Mouse (Mus musculus): Measurements from ENCODE around the gene Grik4. TPM values are rescaled to one million over a fixed set of nuclear protein-coding genes. Genes with fewer than 3 reads are reported as not detected.

The Grik4 gene
- total and polyA plus RNA-seq, 3 experiments, result not detected

DNA sequence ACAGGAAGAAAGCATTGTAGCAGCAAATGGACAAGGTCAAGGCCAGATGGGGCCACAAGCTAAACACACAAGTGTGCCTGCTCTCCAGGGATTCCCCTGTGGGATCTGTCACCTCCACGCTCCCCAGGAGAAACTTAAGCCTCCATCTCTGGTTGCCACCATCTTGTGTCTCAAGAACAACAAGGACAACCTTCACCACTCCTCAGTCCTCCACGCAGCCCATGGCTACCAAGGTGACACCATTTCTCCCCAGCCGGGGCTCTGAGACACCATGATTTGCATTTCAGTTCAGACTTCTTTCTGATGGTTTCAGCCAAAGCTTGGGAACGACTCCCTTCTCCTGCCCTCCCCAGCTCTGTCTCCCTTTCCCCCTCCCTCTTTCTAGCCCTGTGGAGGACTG is 152.9 kb downstream of the Grik4 start:
- Histone ChIP-seq H3K4me3 (replicated peaks in 1 of 3; ENCODE audit: low read depth in 2 of 3, low read length in 2 of 3, poor library complexity in 1 of 3) (no peak overlapping the region), H3K4me1 (ENCODE audit: control insufficient read depth in 1 of 2, insufficient read depth in 2 of 2) (0 out of 4 replicates have a peak, but pooled peaks cover 0 to 2% of the 10 kb centered on the region in 2 experiments), H3K27ac (ENCODE audit: insufficient read depth, low read depth) (no peak overlapping the region), H3K4me2 (ENCODE audit: insufficient read depth, low read depth, poor library complexity, severe bottlenecking) (no peak overlapping the region), H3K9me3 (replicated peaks; ENCODE audit: low read length) (no peaks in the 10 kb centered on the region), H3K79me2 (replicated peaks; ENCODE audit: control insufficient read depth, extremely low read depth, insufficient read depth, poor library complexity, severe bottlenecking) (no peaks in the 10 kb centered on the region), H3K27me3 (replicated peaks) (peaks cover 92% of the 10 kb centered on the region), H3K9ac (ENCODE audit: insufficient read depth, low read depth) (no peak overlapping the region), H3K36me3 (replicated peaks in 1 of 2; ENCODE audit: control insufficient read depth in 1 of 2, insufficient read depth in 1 of 2, low read length in 1 of 2) (no peaks in the 10 kb centered on the region)
- dilution Hi-C loops (cut with MboI; ENCODE audit: extremely low pct_ligation_motif_present, extremely low pct_unique_long_range_greater_than_20kb, low sequenced_read_pairs), result no loop called here
- no peak for DNase-seq (ENCODE audit: extremely low read depth)
- in situ Hi-C loops (cut with MboI; ENCODE audit: low pct_ligation_motif_present, low pct_unique_long_range_greater_than_20kb, low sequenced_read_pairs), result loop anchor here (25.0 kb wide), 1 partner anchor 404 kb away; the partner anchor contains the start of gene Tecta
- TF ChIP-seq IRF4 (IDR thresholded peaks at IDR 0.05; ENCODE audit: low read depth, low read length) (no peak), ZC3H11A (IDR thresholded peaks at IDR 0.05; ENCODE audit: low read depth, low read length) (no peak), MXI1 (IDR thresholded peaks at IDR 0.05; ENCODE audit: low read depth, low read length) (no peak), JUND (conservative IDR thresholded peaks at IDR 0.05; ENCODE audit: low read depth, low read length) (no peak), SMC3 (IDR thresholded peaks at IDR 0.05; ENCODE audit: low read depth, low read length) (no peak), PAX5 (IDR thresholded peaks at IDR 0.05; ENCODE audit: low read length) (no peak), HCFC1 (IDR thresholded peaks at IDR 0.05; ENCODE audit: low read depth, low read length) (no peak), ELF1 (IDR thresholded peaks at IDR 0.05; ENCODE audit: low read depth, low read length) (no peak), UBTF (IDR thresholded peaks at IDR 0.05; ENCODE audit: low read depth, low read length) (no peak), JUN (IDR thresholded peaks at IDR 0.05; ENCODE audit: insufficient read depth, low read depth, low read length) (no peak), POLR2A (IDR thresholded peaks at IDR 0.05; ENCODE audit: low read depth, low read length) (no peak), RCOR1 (conservative IDR thresholded peaks at IDR 0.05; ENCODE audit: low read depth, low read length) (no peak), NRF1 (IDR thresholded peaks at IDR 0.05; ENCODE audit: low read depth, low read length) (no peak), CTCF (conservative IDR thresholded peaks at IDR 0.05 in 1 of 2, IDR thresholded peaks at IDR 0.05 in 1 of 2; ENCODE audit: low read depth in 2 of 2, low read length in 2 of 2) (no peak), MAFK (IDR thresholded peaks at IDR 0.05; ENCODE audit: insufficient replicate concordance, low read length) (no peak), CHD1 (IDR thresholded peaks at IDR 0.05; ENCODE audit: low read depth, low read length) (no peak)

DNA sequence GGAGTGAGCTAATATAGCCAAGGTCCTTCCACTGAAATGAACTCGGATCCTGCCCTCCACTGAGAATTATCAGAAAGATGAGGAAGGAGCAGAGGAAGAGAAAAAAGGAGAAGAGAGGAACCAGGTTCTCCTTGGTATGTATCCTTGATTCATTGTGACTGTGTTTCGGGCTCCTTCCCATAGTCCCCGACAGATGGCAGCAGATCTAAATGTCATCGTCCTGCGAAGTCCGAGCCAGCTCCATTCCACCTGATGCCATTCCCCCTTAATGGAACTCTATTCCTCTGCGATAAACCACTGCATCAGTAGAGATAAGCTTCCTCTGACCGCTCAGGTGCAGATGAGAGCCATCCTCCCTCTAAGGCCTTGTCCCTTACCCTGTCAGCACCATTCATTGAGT is 155.8 kb downstream of the Grik4 start:
- in situ Hi-C loops (cut with MboI; ENCODE audit: low pct_ligation_motif_present, low pct_unique_long_range_greater_than_20kb, low sequenced_read_pairs) (loop anchor here (5.0 to 25.0 kb wide), 2 partner anchors 149 to 401 kb away; partner anchors contain the start of gene Tecta), dilution Hi-C loops (cut with MboI; ENCODE audit: extremely low pct_ligation_motif_present, extremely low pct_unique_long_range_greater_than_20kb, low sequenced_read_pairs) (no loop called here)
- peak; percentile 20 for DNase-seq (ENCODE audit: extremely low read depth)
- Histone ChIP-seq H3K9me3 (replicated peaks; ENCODE audit: low read length) (no peaks in the 10 kb centered on the region), H3K4me2 (ENCODE audit: insufficient read depth, low read depth, poor library complexity, severe bottlenecking) (no peak overlapping the region), H3K36me3 (replicated peaks in 1 of 2; ENCODE audit: control insufficient read depth in 1 of 2, insufficient read depth in 1 of 2, low read length in 1 of 2) (no peaks in the 10 kb centered on the region), H3K9ac (ENCODE audit: insufficient read depth, low read depth) (no peak overlapping the region), H3K27me3 (replicated peaks) (peaks cover 90% of the 10 kb centered on the region), H3K4me1 (ENCODE audit: control insufficient read depth in 1 of 2, insufficient read depth in 2 of 2) (0 out of 4 replicates have a peak, but pooled peaks cover 0 to 2% of the 10 kb centered on the region in 2 experiments), H3K79me2 (replicated peaks; ENCODE audit: control insufficient read depth, extremely low read depth, insufficient read depth, poor library complexity, severe bottlenecking) (no peaks in the 10 kb centered on the region), H3K27ac (ENCODE audit: insufficient read depth, low read depth) (no peak overlapping the region), H3K4me3 (replicated peaks in 1 of 3; ENCODE audit: low read depth in 2 of 3, low read length in 2 of 3, poor library complexity in 1 of 3) (no peak overlapping the region)
- TF ChIP-seq ELF1 (IDR thresholded peaks at IDR 0.05; ENCODE audit: low read depth, low read length), result no peak
- TF ChIP-seq MAX (IDR thresholded peaks at IDR 0.05; ENCODE audit: low read length), result no peak
- no peak for TF ChIP-seq UBTF (IDR thresholded peaks at IDR 0.05; ENCODE audit: low read depth, low read length)
- no peak for TF ChIP-seq TBP (conservative IDR thresholded peaks at IDR 0.05; ENCODE audit: low read depth, low read length)
- TF ChIP-seq JUND (conservative IDR thresholded peaks at IDR 0.05; ENCODE audit: low read depth, low read length), result no peak
- TF ChIP-seq NELFE (IDR thresholded peaks at IDR 0.05; ENCODE audit: low read depth, low read length), result no peak
- peak in 1 of 2 experiments; percentile 76; a peak in 3 of 4 replicates for TF ChIP-seq CTCF (conservative IDR thresholded peaks at IDR 0.05 in 1 of 2, IDR thresholded peaks at IDR 0.05 in 1 of 2; ENCODE audit: low read depth in 2 of 2, low read length in 2 of 2)
- no peak for TF ChIP-seq PAX5 (IDR thresholded peaks at IDR 0.05; ENCODE audit: low read length)
- no peak for TF ChIP-seq USF2 (conservative IDR thresholded peaks at IDR 0.05; ENCODE audit: low read depth, low read length)
- no peak for TF ChIP-seq KAT2A (IDR thresholded peaks at IDR 0.05; ENCODE audit: insufficient replicate concordance, low read length)
- TF ChIP-seq SMC3 (IDR thresholded peaks at IDR 0.05; ENCODE audit: low read depth, low read length), result peak; percentile 75
- TF ChIP-seq SIN3A (IDR thresholded peaks at IDR 0.05; ENCODE audit: low read length), result no peak
- TF ChIP-seq TCF12 (IDR thresholded peaks at IDR 0.05; ENCODE audit: low read depth, low read length), result no peak
- TF ChIP-seq CHD1 (IDR thresholded peaks at IDR 0.05; ENCODE audit: low read depth, low read length), result no peak
- TF ChIP-seq ZKSCAN1 (IDR thresholded peaks at IDR 0.05; ENCODE audit: borderline replicate concordance, low read depth, low read length), result no peak
- no peak for TF ChIP-seq JUN (IDR thresholded peaks at IDR 0.05; ENCODE audit: insufficient read depth, low read depth, low read length)
- TF ChIP-seq GABPA (IDR thresholded peaks at IDR 0.05; ENCODE audit: insufficient replicate concordance, low read depth, low read length), result no peak
- peak; percentile 54 for TF ChIP-seq RAD21 (IDR thresholded peaks at IDR 0.05; ENCODE audit: low read depth, low read length)
- no peak for TF ChIP-seq ZNF384 (IDR thresholded peaks at IDR 0.05; ENCODE audit: low read depth, low read length)

Measured in CH12.LX (cell line).